Mouse (Mus musculus) stomach, adult 2 months (tissue): ENCODE measurements around the gene Oca2. TPM values are rescaled to one million over a fixed set of nuclear protein-coding genes. Genes with fewer than 3 reads are reported as not detected.

Experiments
- polyA plus RNA-seq: library from polyadenylated mRNA; depleted of rRNA; stranded (reverse); fragments of >200 nt; gene quantifications from 2 replicates; pipeline ENCODE4 v1.2.3, GENCODE M21; 2012; rRNA removed

The Oca2 gene
- not detected in 2 replicates for polyA plus RNA-seq

DNA sequence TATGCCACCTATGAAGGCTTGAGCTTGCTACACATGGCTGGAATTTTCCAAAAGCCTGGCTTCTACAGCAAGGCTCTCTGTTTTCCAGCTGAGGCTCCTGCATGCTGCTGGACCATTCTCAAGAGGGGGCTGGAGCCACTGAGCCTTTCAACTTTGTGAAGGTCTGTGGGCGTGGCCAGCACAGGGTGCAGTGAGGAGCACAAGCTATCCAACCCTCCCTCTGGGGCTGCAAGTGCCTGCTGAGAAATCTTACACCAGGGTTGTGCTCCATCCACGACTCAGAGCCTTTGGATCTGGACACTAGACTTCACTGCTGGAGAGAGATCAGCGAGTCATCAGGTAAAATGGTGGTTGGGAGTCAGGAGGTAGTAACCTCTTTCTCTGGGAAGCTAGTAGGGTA, at the start of gene Oca2:
Gene Oca2, plus strand, starts transcription at position 218 of the 400 bp plus-strand sequence.

Other genes starting within 250 kb of the Oca2 start
- 1.7 and 2.0 TPM in 2 replicates for gene Nipa1, start 219.8 kb upstream of the Oca2 start, polyA plus RNA-seq
- gene Herc2, start 189.6 kb upstream of the Oca2 start, polyA plus RNA-seq = 6.2 and 8.0 TPM in 2 replicates